Mouse (Mus musculus) fat pad, adult 2 months (tissue): ENCODE data around the gene Fbxo7.

Experiments
- DNase-seq: peaks from one replicate; pipeline ENCODE4 v3.0.0-alpha.2; 2011; ENCODE audit warnings: low read depth, low spot score; ENCODE audit errors: extremely low read depth

The Fbxo7 gene

DNA sequence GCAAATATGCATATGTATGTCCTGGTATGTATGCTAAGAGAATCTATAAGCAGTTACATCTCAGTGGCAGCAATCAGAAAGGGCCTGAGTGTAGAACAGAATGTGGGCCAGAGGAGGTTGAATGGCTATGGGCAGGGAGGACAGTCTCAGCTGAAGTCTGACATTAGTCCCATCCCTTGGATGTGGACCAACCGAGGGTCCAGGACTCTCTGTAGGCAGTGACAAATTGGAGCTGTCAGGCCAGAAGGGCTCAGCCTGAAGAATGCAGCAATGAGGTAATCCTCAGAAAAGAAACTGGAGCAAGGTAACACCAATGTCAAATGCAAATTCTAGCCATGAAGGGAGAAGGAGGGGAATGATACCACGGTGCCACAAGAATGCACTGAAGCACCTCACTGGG, 55.5 kb downstream of the Fbxo7 start:
- no peak for DNase-seq

DNA sequence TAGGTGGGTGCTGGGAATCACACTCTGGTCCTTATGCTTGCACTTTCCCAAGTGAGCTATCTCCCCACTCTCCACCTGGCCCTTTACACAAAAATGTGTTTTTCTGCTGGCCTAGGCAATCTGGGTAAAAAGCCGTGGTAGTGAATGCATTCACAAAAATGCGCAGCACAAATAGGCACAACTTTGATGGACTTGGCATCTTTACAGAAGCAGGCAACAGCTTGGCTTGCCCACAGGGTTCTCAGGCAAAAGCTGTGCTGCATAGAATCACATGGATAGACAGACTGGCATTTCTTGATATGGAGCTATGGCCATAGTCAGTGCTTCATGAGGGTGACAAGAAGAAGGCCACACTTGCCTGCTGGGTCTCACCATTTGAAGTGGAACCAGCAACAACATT, 57.0 kb downstream of the Fbxo7 start:
- no peak for DNase-seq

DNA sequence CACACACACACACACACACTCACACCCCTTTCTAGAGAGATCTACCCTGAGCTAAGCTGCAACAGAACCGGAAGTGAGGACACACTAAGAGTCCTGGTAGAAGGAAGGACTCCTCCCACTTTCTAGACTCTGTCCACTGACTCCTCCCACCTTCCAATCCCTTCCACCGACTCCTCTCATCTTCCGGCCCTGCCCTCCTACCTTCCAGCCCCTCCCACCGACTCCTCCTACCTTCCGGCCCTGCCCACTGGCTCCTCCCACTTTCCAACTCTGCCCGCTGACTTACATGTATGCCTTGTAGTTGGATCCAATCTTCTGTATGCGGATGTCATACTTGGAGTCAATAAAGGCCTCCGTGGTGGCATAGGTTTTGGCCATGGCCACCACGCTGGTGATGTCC, 58.1 kb downstream of the Fbxo7 start:
- no peak for DNase-seq

DNA sequence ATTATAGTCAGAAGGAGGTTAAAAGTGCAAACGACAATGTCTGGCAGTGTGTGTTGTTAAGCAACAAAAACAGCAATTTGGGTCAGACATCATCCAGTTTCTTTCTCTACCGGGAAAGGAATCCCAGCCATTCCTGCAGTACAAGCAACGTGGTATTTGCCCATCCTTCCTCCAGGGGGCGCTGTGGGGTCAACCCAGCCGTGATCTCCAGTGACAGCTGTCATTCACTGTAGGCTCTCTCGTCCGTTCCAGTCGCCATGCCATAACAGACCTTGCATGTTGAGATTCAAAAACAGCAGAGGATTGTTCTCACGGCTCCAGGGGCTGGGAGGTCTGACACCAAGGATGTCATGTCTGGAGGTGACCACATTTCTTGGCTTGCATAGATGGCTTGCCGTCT, 70.1 kb downstream of the Fbxo7 start:
- no peak for DNase-seq

DNA sequence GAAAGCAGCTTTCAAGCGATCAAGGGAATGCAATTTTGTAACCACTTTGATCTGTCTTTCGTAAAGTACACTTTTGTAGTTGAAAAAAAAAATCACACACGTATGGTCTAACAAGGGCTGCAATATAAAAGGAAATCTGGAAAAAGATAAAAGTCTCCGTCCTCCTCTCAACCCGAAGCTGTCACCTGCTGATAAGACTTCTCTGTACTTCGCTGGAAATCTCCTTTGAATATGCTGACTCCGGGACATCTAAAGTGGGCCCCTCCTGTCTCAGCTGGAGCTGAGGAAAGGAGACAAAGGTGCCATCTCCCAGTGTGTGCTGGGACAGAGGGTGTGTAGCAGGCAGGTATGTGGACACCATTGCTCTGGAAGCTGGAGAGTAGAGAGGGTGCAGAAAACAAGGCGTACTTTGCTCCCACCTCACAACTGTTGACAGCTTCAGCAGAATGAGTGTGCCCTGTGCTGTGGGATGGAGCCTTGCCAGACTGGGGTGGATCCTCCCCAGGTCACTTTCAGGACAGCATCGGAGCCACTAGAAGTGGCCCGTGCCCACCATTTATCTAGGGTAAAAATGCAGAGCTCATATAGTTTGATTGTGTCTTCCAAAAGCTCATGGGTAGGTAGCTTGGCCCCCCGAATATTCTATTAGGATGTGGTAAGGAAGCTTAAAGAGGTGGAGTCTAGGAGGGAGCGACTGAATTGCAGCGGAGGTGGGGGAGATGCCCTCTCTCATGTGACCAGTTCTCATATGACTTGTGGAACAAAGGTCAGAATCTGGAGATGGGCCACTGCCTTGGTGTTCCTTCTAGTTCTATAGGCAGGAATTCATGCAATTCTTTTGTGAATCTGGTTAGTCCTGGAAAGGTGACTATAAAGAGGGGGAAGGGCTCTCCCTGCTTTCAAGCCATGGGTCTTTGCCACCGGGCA, 71.6 kb downstream of the Fbxo7 start:
- no peak for DNase-seq

DNA sequence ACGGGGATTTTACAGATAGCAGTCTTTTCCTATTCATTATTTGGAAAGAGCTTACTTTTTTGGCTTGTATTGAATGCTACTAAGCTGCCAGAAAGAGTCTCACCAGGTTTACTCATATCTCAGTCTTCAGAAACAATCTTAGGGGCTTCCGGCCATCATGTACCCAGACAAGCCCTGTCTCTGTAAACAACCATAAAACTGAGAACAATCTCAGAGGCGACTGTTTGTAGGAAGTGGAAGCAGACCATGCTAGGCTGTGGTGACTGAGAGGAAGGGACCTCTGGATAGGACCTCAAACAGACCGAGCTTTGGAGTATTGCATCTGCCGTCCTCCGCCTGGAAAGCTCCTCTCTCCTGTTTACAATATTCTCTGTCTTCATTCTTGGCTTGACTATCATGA, 76.6 kb downstream of the Fbxo7 start:
- DNase-seq: no peak

DNA sequence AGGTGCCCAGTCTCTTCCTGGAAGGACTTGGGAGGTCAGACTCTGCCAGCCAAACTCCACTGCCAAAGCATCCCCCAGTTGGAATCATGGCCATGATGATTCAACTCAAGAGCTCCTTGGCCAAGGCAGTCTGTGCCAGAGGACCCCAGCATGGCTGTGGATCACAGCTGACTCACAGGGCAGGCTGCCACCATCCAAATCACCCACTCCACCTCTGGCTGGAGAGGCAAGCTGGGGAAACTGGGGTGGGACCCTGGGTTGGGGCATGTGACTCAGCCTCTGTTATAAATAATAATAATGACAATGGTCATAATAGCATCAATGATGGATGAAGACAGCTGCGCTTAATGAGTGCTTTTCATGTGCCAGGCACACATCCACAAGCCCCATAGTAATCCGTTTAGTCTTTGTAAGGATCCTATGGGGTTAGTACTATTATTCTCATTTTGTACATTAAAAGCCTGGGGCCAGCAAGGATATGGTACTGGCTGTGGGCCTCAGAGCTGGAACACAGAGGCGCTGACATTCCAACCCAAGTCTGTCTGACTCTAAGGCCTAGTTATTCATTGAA, 78.6 kb downstream of the Fbxo7 start:
- DNase-seq: no peak
